Mouse (Mus musculus): Measurements from ENCODE around the gene Sfxn1.

Gene Sfxn1

GRCm38 (mm10) chr13:54076762-54077460 is 5.2 kb downstream of the Sfxn1 start:
- no peak for DNase-seq (ENCODE audit: low spot score in 2 of 2)

GRCm38 (mm10) chr13:54077470-54078174 is 6.0 kb downstream of the Sfxn1 start:
- DNase-seq (ENCODE audit: low spot score in 2 of 2): no peak

GRCm38 (mm10) chr13:54079782-54080759 is 8.4 kb downstream of the Sfxn1 start:
- DNase-seq (ENCODE audit: low spot score in 2 of 2): no peak

DNA sequence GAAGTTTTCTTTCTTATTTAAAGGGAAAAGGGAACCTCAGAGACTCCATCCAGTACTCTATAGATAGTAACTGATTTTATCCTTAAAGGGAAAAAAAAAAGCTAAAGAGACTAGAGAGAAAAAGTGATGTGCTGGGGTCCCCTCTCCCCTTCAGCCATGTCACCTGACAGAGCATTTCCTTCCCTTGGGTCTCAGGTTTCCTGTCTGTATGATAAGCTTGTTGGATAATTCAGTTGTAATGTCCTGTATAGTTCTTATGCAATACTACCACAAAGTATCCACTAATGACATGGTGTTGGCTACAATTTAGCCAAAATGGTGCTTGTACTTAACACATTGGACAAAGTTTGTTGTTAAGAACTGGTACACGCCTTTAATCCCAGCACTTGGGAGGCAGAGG is 9.1 kb downstream of the Sfxn1 start:
- no peak for DNase-seq (ENCODE audit: low spot score in 2 of 2)

- no peak for DNase-seq (ENCODE audit: low spot score in 2 of 2)
These were observed 11.3 kb downstream of the Sfxn1 start for GRCm38 (mm10) chr13:54082946-54083345.

DNA sequence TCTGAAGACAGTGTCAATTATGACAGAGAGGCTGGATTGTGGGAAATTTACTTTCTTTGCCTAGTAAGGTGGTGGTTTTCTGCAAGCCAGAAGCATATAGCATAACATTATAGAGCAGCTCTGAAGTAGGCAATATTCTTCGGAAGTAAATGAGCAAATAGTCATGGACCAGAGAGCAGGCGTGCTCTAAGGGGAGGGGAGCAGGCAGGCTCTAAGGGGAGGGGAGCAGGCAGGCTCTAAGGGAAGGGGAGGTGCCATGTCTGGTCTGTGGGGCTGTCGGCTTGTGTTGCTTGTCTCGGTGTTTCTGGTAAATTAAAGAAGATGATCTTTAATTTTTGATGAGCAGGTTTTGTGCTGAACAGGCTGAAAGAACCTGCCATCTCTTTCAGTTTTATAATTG is 12.5 kb downstream of the Sfxn1 start:
- no peak for DNase-seq (ENCODE audit: low spot score in 2 of 2)

- DNase-seq (ENCODE audit: low spot score in 2 of 2): no peak
These were observed 13.2 kb downstream of the Sfxn1 start for GRCm38 (mm10) chr13:54084826-54085225.

DNA sequence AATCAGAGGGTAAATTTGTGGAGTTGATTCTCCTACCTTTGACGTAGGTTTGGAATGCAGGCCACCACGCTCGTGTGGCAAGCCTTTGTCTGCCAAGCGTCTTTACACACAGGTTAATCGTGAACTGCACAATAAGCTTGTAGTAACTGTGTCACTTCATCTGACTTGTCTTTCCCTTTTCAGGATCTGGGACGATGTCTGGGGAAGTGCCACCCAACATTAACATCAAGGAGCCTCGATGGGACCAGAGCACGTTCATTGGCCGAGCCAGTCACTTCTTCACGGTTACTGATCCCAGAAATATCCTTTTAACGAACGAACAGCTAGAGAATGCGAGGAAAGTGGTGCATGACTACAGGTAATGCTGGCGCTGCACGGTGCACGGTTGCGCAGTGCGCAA is 13.6 kb downstream of the Sfxn1 start:
- DNase-seq (ENCODE audit: low spot score in 2 of 2): no peak

DNA sequence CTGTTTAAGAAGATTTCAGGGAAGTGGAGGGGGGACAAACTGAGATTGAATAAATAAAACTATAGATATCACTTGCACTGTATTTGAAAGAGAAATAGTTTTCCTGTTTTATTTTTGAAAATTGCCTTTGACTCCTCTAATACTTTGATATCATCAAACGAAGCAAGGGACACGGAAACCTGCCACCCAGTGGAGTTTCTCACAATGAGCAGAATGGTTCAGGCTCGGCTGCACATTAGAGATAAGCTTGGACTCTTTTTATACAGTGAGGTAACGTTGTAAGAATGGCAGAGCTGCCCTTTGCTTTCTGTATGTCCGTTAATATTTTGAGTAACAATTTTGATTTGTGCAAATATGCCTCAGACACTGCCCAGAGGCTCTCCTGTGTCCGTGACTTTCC is 20.1 kb downstream of the Sfxn1 start:
- no peak for DNase-seq (ENCODE audit: low spot score in 2 of 2)

DNA sequence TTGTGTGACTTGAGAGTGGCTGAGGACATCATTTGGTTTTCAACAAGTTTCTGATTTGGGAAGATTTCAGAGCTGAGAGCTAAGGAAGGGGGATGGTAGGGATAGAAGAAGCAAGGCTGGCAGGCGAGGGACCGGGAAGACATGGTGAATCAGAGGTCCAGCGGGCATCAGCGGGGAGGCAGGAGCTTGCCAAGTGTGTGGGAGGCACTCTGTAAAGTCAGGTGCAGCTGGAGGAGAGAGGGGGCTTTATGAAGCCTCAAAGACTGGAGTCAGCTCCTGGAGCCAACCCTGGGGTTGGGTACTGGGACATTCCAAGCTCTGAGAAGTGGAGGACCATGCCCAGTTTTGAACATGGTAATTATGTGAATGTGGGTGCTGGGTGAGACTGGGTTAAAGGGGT is 22.7 kb downstream of the Sfxn1 start:
- no peak for DNase-seq (ENCODE audit: low spot score in 2 of 2)

DNA sequence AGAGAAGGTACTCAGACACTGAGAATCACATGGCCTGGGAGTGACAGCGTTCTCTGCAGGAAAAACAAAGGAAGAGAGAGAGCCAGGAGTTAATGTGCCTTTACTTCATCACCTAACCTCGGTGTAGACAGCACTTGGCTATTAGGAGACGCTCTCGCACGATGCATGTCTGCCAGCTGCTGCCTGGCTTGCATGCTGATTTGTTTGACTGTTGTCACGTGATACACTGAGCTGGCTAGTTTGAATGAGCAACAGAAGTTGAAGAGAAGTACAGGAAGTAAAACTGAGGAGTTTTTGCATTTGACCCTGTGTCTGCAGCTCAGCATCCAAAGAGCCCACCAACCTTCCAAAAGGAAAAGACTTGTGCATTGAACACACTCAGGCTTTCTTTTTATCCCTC is 23.3 kb downstream of the Sfxn1 start:
- DNase-seq (ENCODE audit: low spot score in 2 of 2): no peak

DNA sequence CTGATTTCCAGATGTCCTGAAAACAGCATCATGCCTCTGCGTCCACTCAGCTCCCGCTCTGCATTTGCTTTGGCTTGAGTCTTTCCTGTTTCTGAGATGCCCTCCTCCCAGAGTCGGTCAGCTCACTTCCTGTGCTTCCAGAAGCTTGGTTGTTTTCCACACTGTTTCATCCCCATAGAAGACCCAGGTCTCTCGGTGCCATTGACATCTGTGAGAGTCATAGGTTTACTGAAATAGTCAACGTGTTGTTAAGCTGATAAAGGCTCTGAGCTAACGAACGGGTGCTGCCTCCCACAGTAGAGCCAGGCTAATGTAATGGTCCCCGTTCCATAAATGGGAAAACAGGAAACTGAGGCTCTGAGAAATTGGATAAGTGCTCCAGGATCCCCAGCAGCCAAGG is 24.1 kb downstream of the Sfxn1 start:
- DNase-seq (ENCODE audit: low spot score in 2 of 2): no peak

DNA sequence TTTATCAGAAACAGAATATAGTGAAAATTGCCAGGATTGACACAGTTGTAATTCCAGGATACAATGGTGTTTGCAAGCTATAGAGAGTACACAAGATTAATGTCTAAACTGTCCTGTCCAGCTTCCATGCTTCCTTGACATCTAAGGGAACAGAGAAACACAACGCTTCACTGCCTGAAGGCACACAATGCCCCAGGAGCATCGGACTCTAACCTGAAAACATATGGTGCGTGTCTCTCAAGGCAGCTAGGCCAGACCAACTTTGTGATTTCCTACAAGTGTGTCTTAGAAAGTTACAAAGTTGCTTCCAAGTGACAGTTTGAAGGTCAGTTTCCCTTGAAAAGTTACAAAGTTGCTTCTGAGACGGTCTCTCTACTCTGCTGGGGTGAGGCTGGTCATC is 25.6 kb downstream of the Sfxn1 start:
- DNase-seq (ENCODE audit: low spot score in 2 of 2): no peak

GRCm38 (mm10) chr13:54097797-54098196 is 26.1 kb downstream of the Sfxn1 start:
- DNase-seq (ENCODE audit: low spot score in 2 of 2): no peak

GRCm38 (mm10) chr13:54101031-54101820 is 29.6 kb downstream of the Sfxn1 start:
- DNase-seq (ENCODE audit: low spot score in 2 of 2): no peak

GRCm38 (mm10) chr13:54102061-54102460 is 30.4 kb downstream of the Sfxn1 start:
- no peak for DNase-seq (ENCODE audit: low spot score in 2 of 2)

DNA sequence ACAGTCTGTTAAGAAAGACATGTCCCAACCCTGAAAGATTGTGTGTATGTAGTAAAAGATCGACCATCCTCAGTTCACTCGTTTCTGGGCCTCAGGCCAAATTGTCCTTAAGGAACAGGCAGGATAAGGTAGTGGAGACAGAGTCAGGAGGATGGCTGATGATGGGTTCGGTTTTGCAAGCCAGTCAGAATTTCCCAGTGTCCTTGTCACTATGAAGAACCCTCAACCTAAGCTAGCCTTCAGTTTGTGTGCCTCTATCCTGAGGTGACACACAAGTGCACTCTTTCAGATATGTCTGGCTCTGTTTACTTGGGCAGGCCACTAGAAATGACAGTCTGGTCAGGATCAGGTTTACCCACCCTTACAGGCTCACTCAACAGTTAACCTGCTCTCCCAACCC is 31.6 kb downstream of the Sfxn1 start:
- DNase-seq (ENCODE audit: low spot score in 2 of 2): no peak

DNA sequence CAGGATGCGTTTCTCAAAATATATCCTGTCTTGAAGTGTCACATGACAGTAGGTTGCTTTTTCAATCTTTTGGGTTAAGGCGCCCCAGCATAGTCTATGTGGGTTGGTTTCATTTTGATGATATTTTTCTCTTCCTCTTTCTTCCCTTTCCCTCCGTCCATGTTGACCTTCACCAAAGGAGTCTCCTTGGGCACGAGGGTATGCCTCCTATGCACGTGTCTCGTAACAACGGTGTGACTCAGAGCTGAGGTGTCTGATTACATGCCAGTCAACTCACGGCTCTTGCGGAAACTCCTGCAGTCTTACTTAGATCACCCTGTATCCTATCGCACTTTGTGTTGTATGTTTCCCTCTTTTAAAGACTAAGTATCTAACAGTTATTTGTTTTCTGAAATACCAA is 32.2 kb downstream of the Sfxn1 start:
- DNase-seq (ENCODE audit: low spot score in 2 of 2): no peak

DNA sequence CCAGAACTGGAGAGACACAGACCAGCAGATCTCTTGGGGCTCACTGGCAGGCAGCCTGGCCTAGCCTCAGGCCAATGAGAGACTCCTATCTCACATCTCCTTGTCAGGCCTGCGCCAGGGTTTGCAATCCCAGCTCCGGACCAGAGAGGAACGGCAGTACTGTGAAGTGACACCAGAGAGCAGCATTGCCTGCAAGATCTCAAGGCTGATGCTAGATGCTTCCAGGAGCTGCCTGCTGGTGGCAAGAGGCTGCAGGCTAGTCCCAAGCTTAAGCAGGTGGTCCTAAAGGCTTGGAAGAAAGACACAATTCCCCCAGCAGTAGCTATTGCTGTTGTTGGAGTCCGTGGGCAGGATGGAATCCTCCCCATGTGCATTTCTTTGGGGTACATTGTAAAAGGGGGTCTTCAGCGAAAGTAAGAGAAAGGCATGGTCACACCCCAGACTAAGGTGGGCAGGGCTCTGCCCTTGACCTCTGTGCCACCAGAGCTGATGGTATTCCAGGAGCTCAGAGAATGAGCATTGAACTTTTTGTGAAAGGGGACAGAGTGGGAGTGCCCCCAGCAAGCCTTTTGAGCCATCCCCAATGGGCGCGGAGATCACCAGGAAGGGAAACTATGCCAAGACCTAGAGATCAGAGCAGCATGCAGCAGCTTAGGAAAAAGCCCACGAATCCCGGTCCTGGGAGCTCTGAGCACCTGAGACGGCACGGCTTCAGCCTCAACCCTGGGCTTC is 42.3 kb downstream of the Sfxn1 start:
- peak; percentile 26 to 46 for DNase-seq (ENCODE audit: low spot score in 2 of 2)

DNA sequence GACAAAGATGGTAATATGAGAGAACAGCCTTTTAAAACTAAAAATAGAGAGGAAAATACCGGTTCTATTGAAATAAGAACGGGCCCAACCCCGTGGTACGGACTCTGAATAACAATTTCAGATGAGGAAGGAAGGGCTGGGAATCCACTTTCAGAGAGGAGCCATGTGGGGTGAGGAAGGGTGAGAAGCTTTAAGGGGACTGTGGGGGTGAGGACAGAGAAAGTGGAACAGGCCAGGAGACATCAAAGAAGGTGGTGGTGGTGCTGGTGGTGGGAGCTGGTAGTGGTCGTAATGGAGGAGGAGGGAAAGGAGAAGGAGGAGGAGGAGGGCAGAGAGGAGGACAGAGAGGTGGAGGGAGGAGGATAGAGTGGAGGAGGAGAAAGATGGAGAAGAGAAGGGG is 43.3 kb downstream of the Sfxn1 start:
- DNase-seq (ENCODE audit: low spot score in 2 of 2): no peak

DNA sequence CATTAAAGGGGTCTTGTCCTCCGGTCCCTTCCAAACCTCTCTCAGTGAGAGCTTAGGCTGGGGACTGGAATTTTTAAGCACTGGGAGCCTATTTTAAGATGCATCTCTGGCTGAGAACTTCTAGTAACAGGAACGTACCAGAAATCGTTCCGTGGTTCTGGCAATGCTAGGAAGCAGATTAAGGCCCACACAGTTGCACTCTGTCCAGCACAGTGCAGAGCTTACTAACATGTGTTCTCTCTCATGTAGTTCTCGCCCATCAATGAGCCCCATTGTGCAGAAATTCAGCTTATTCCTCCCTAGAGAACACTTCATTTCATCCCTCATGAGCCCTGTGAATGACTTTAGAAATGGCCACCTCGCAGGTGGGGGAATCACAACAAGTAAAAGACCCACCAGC is 44.1 kb downstream of the Sfxn1 start:
- no peak for DNase-seq (ENCODE audit: low spot score in 2 of 2)

All from spleen, postnatal 14 days (tissue).